Mouse (Mus musculus) heart, embryonic 14.5 days (tissue): ENCODE measurements around the gene Slc12a8. TPM values are rescaled to one million over a fixed set of nuclear protein-coding genes. Genes with fewer than 3 reads are reported as not detected.

Source experiments
- ATAC-seq: fragments of 200-750 bp; cut with Nextera tagmentation; 2 replicates; pipeline ENCODE4 v1.8.0; 2017; ENCODE audit warnings: low read depth, moderate TSS enrichment; ENCODE audit not compliant: insufficient number of reproducible peaks, insufficient read depth, low FRiP score
- H3K27ac ChIP-seq, 2 experiments: fragments of 200-500 bp in 1 of 2; fragments of 300-500 bp in 1 of 2; sonication (generic) in 1 of 2; replicated peaks in 1 of 2; 2 replicates each; pipeline ENCODE4 v1.5.1; 2012 to 2014; ENCODE audit warnings: low read depth in 2 of 2, low read length in 2 of 2, control low read depth in 1 of 2, mild to moderate bottlenecking in 1 of 2, mixed read lengths in 1 of 2; ENCODE audit not compliant: control insufficient read depth in 1 of 2, insufficient read depth in 1 of 2
- H3K27me3 ChIP-seq: fragments of 300-500 bp; sonication (generic); 2 replicates; pipeline ENCODE4 v1.6.1; 2014; ENCODE audit warnings: mild to moderate bottlenecking, low read length, control low read depth; ENCODE audit not compliant: control insufficient read depth, insufficient read depth
- H3K36me3 ChIP-seq: fragments of 300-500 bp; sonication (generic); 2 replicates; pipeline ENCODE4 v1.6.1; 2014; ENCODE audit warnings: mild to moderate bottlenecking, control low read depth, low read length, mixed read lengths; ENCODE audit not compliant: control insufficient read depth, insufficient read depth
- H3K4me1 ChIP-seq, 2 experiments: fragments of 200-500 bp in 1 of 2; fragments of 300-500 bp in 1 of 2; sonication (generic) in 1 of 2; 2 replicates each; pipeline ENCODE4 v1.6.1; 2012 to 2014; ENCODE audit warnings: low read length in 2 of 2, control low read depth in 1 of 2, mixed read lengths in 1 of 2; ENCODE audit not compliant: control insufficient read depth in 2 of 2, insufficient read depth in 2 of 2
- H3K4me2 ChIP-seq: fragments of 300-500 bp; sonication (generic); 2 replicates; pipeline ENCODE4 v1.6.1; 2014; ENCODE audit warnings: mild to moderate bottlenecking, low read length
- H3K4me3 ChIP-seq, 2 experiments: fragments of 200-500 bp in 1 of 2; fragments of 300-500 bp in 1 of 2; sonication (generic) in 1 of 2; 2 replicates each; pipeline ENCODE4 v1.5.1; 2012 to 2014; ENCODE audit warnings: low read length in 2 of 2, mild to moderate bottlenecking in 2 of 2, control low read depth in 1 of 2, low read depth in 1 of 2, moderate library complexity in 1 of 2; ENCODE audit not compliant: control insufficient read depth in 1 of 2, insufficient read depth in 1 of 2
- H3K9ac ChIP-seq: fragments of 300-500 bp; sonication (generic); 2 replicates; pipeline ENCODE4 v1.6.1; 2014; ENCODE audit warnings: mild to moderate bottlenecking, low read length
- H3K9me3 ChIP-seq: fragments of 300-500 bp; sonication (generic); 2 replicates; pipeline ENCODE4 v1.6.1; 2016; ENCODE audit warnings: low read length, control low read depth; ENCODE audit not compliant: control insufficient read depth
- WGBS: fragments of 180-500 bp; shearing (Covaris S2); extraction: QIAGEN DNeasy Blood & Tissue Kit; methylation state at CpG from one replicate; pipeline ENCODE4 v1.1.7; 2014; 5-methylcytosine and 5-hydroxymethylcytosine counted together
- polyA plus RNA-seq: library from polyadenylated mRNA; unstranded; fragments of >200 nt; fragmentation: Nextera tagmentation; extraction: Ambion mirVana; gene quantifications from 2 replicates; pipeline ENCODE4 v1.2.1, GENCODE M21; 2014

Slc12a8 gene
- polyA plus RNA-seq, 1 experiment from 2014 or later, result 1.9 TPM

GRCm38 (mm10) chr16:33706111-33706890, 189.2 kb downstream of the Slc12a8 start:
- no peak overlapping the region for H3K4me3 ChIP-seq
- ATAC-seq, result no peak
- H3K4me1 ChIP-seq, result peaks cover 31 to 48% of the 10 kb centered on the region in 2 experiments
- H3K4me2 ChIP-seq, result no peak overlapping the region
- peaks cover 28% of the 10 kb centered on the region for H3K36me3 ChIP-seq
- H3K27me3 ChIP-seq, result no peaks in the 10 kb centered on the region
- no peak overlapping the region for H3K9ac ChIP-seq
- H3K9me3 ChIP-seq, result no peaks in the 10 kb centered on the region
- no peak overlapping the region for H3K27ac ChIP-seq
- WGBS, result 90% methylated on average over 14 of the region's 14 CpGs

GRCm38 (mm10) chr16:33708031-33708430, 190.9 kb downstream of the Slc12a8 start:
- H3K27me3 ChIP-seq, result no peaks in the 10 kb centered on the region
- WGBS, result 80% methylated on average over 10 of the region's 10 CpGs
- peaks cover 32 to 50% of the 10 kb centered on the region in 2 experiments for H3K4me1 ChIP-seq
- peaks cover 46% of the 10 kb centered on the region for H3K36me3 ChIP-seq
- H3K27ac ChIP-seq, result no peak overlapping the region
- H3K9me3 ChIP-seq, result no peaks in the 10 kb centered on the region
- no peak overlapping the region for H3K4me3 ChIP-seq
- ATAC-seq, result no peak
- H3K4me2 ChIP-seq, result no peak overlapping the region
- H3K9ac ChIP-seq, result no peak overlapping the region

- ATAC-seq, result no peak
- Histone ChIP-seq H3K4me3 (no peak overlapping the region), H3K9ac (no peak overlapping the region), H3K4me2 (no peak overlapping the region), H3K4me1 (peaks cover 37 to 48% of the 10 kb centered on the region in 2 experiments), H3K36me3 (peaks cover 51% of the 10 kb centered on the region), H3K27me3 (no peaks in the 10 kb centered on the region), H3K27ac (no peak overlapping the region), H3K9me3 (no peaks in the 10 kb centered on the region)
- WGBS, result 91% methylated on average over 12 of the region's 12 CpGs
Measured at GRCm38 (mm10) chr16:33708585-33709397, 191.7 kb downstream of the Slc12a8 start.

Other genes with a start within 250 kb of the Slc12a8 start
- 35.5 and 37.3 TPM in 2 replicates for gene Zfp148, start 136.5 kb upstream of the Slc12a8 start, polyA plus RNA-seq
- 40.5 and 40.9 TPM in 2 replicates for gene Heg1, start 167.0 kb downstream of the Slc12a8 start, polyA plus RNA-seq